Mouse (Mus musculus): ENCODE data around the gene Rgs19.

Rgs19 gene

DNA sequence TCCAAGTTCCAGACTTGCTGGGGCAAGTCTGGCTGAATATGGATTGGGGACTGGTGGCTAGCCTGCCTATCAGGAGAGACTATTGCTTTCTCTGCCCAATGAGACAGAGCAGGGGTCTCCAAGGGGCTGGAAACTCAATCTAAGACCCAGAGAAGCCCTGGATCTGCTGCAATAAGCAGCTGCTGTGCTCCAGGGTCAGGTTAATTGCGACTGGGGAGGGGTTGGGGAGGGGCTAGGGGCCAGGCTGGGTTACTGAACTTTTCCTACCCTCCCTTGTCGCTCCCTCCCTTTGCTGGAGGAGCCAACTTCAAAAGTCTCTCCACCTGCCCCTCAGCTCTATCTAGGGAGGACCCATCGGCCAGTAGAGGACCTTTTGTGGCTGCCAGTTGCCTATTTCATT lies 37.0 kb downstream of the Rgs19 start, which contains the start of gene Gm29797:
Gene Gm29797 (plus strand): TSS at position 301 of the 400 bp plus-strand sequence.
- DNase-seq (ENCODE audit: low spot score in 2 of 2) = no peak

DNA sequence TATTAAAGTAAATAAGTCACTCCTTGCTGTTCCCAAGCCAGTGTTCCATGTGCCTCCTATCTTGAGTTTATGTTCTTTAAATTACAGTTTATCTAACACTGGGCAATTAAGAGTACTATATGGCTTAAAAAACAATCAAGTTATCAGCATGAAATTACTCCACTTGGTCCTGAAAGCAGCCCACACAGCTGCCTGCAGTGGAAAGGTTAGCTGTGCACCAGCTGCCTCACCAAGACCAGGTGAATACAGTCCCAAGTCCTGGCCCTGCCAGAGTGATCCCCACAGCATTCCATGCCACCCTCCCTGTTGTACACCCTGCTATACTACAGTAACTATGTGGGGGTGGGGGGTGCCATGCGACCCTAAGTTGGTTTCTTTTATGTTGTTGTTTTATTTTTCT lies 40.3 kb downstream of the Rgs19 start:
- no peak for DNase-seq (ENCODE audit: low spot score in 2 of 2)

DNA sequence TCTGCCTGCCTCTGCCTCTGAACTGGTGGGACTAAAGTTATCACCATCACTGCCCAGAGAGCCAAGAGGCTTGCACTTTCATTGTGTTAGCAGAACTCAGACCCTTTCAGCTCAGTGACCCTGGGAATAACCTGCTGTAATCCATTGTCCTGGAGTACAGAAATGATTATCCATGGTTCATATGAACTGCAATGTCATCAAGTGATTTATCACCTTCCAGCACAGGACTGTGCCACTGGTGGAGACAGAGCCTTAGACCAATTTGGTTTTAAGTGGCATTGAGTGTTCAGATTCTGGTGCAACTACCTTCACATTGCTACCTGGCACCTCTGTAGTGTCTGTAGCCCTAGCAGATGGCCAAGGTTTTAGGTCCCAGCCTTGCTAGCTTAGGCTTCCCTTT lies 40.7 kb downstream of the Rgs19 start:
- no peak for DNase-seq (ENCODE audit: low spot score in 2 of 2)

DNA sequence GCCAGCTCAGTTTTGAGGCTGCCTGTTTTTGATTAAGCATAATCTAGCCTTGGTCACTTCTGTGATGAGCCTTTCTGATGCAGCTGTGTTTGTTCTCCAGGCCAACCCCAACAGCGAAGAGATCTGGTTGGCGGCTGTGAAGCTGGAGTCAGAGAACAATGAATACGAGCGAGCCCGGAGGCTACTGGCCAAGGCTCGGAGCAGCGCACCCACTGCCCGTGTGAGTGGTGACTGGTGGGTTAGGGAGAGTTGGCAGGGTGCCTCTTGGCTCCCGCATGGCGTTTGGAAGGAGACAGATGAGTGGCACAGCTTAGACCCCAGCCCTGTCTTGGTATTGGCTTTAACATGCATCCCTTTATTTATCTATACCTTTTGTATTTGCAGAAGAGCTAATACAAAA lies 44.9 kb downstream of the Rgs19 start:
- DNase-seq (ENCODE audit: low spot score in 2 of 2) = no peak

GRCm38 (mm10) chr2:181646626-181647472 lies 46.9 kb downstream of the Rgs19 start:
- DNase-seq (ENCODE audit: low spot score in 2 of 2) = no peak

DNA sequence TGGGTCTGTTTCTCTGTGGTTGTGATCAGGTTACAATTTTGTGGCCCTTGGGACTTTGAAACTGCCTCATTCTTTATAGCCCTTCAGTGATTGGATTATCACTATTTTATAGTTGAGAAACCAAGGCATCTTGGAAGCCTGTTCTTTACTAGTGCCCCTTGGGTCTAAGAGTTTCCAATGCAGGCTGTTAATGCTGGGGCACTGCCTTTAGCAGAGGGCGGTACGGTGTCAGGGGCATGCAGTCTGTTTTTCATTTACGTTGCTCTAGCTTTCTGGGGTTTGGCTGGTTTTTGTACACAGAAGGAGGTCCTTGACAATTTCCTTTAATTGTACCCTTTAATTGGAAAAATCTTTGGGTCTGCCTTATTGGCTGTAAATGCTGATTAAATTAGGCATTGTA lies 48.1 kb downstream of the Rgs19 start:
- no peak for DNase-seq (ENCODE audit: low spot score in 2 of 2)

GRCm38 (mm10) chr2:181644361-181644760 lies 49.4 kb downstream of the Rgs19 start:
- DNase-seq (ENCODE audit: low spot score in 2 of 2) = peak in 1 of 2 experiments; percentile 60

Measured in spleen, postnatal 10 days (tissue).